Mouse (Mus musculus) cerebellum, adult 2 months (tissue): ENCODE measurements at regions not wholly inside any gene's neighbourhood (a gene's known extent, or its start where the extent isn't known, plus 50 kb on each side); places are given as distances from the start of the nearest gene placed in this dataset.

ENCODE experiments used
- CTCF ChIP-seq: fragments of 200-500 bp; IDR thresholded peaks from 2 replicates; pipeline ENCODE4 v1.5.1; 2011; ENCODE audit warnings: low read depth, mild to moderate bottlenecking, control low read depth, low read length, moderate library complexity, borderline replicate concordance; ENCODE audit not compliant: insufficient read depth
- POLR2A ChIP-seq: fragments of 200-500 bp; IDR thresholded peaks from 2 replicates; pipeline ENCODE4 v1.6.1; 2011; ENCODE audit warnings: low read length, control low read depth, borderline replicate concordance; ENCODE audit not compliant: insufficient read depth

DNA sequence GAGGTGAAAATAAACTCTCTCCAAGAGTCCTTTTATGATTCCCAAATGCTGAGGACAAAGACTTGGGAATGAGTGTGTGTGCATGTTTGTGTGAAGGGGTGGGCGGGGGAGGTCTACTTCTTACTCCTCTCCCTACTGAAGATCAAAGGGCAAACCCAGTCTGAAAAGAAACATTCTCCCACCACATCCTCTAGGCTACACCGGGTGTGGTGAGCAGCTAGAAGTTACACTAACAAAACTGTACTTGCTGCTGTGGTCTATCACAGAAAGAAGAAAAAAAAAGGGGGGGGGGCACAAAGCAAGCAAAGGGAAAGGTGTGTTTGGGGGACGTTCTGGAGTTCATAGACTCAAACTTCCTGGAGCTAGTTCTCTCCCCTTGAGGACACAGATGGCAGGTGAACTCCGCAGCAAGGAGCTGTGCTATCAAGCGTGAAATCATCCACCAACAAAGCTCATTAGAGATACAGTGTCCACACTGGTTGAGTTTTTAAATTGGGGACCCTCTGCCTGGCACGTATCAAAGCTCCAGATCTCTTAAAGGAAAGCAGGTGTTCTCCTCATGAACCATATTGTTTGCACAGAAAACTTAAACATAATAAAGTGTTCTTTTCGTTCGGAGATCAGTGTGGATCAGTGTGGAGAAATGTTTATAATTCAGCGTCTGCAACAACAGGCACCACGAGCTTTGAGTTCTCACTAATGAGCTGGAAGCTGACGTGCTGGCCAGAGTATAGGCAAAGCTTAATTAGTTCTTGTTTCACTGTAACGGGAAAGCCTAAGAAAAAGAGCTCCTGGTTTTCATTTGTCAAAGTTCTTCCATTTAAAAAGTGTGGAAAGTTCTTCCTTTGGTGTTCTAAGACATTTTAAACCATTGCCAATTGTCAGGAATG is 280.7 kb upstream of the Htr2a start:
- TF ChIP-seq POLR2A (no peak), CTCF (no peak)
